ENCODE assay signal across 14 mouse cellular contexts in the genomic region with DNA sequence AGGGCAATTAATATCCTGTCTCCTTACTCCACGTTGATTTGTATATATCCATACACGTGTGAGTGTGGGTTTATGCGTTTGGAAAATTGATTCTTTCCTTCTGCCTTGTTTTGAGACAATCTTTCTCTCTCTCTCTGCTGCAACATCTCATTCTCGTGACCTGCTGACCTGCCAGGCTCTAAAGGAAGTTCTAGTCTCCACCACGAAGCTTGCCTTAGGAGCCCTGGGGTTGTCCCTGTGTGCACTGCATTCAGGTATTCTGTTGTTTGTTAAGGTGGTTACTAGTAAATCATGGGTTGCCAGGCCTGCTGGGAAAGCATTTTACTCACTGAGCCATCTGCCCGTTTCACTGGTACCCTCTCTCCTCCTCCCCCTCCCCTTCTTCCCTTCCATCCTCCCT. TPM values are rescaled to one million over a fixed set of nuclear protein-coding genes. Genes with fewer than 3 reads are reported as not detected.
DNase-seq lines count a peak whose midpoint lies in the region; ATAC-seq and TF ChIP-seq lines count a peak whose summit lies in the region.
"Had no signal": no experiment of that assay in that cellular context is flagged by ENCODE, and none has a peak within 500 bp of the region (broad histone marks: within the 10 kb centered on the region; RNA-seq: fewer than 3 reads in every experiment).

No protein-coding gene starts in this region.

- H3K27ac ChIP-seq in hindbrain, embryonic 10.5 days: peak overlapping the region; percentile 84
- H3K27ac ChIP-seq in hindbrain, embryonic 16.5 days (ENCODE audit: low read depth, low read length): no peak overlapping the region
- H3K27ac ChIP-seq in spleen, adult 2 months (ENCODE audit: insufficient read depth, low read length): peak overlapping the region; percentile 17; the same call in 1 of the 2 replicates
- peak overlapping the region; percentile 77 for H3K27ac ChIP-seq in forebrain, embryonic 13.5 days
- H3K27ac ChIP-seq: embryonic facial prominence, embryonic 15.5 days had no signal

- peaks cover 32% of the 10 kb centered on the region for H3K4me1 ChIP-seq in hindbrain, embryonic 10.5 days (replicated peaks)
- no peaks in the 10 kb centered on the region for H3K4me1 ChIP-seq in hindbrain, embryonic 16.5 days (ENCODE audit: control insufficient read depth, insufficient read depth, low read depth, low read length)
- H3K4me1 ChIP-seq in spleen, adult 2 months (ENCODE audit: control insufficient read depth, insufficient read depth, insufficient read length): peaks cover 22% of the 10 kb centered on the region; the same call in 1 of the 2 replicates
- peaks cover 12% of the 10 kb centered on the region for H3K4me1 ChIP-seq in forebrain, embryonic 13.5 days
- H3K4me1 ChIP-seq: embryonic facial prominence, embryonic 15.5 days had no signal

- no peak overlapping the region; the same call in 1 of the 2 replicates for H3K4me3 ChIP-seq in hindbrain, embryonic 10.5 days
- H3K4me3 ChIP-seq in hindbrain, embryonic 16.5 days (ENCODE audit: low read length): no peak overlapping the region
- H3K4me3 ChIP-seq in spleen, adult 2 months (ENCODE audit: extremely low read depth, insufficient read depth, insufficient read length): no peak overlapping the region
- H3K4me3 ChIP-seq in forebrain, embryonic 13.5 days: no peak overlapping the region
- H3K4me3 ChIP-seq: embryonic facial prominence, embryonic 15.5 days had no signal

- no peak for TF ChIP-seq CTCF in spleen, adult 2 months (IDR thresholded peaks at IDR 0.05; ENCODE audit: extremely low read depth, insufficient read depth, insufficient read length, insufficient replicate concordance)

- no peaks in the 10 kb centered on the region for H3K9me3 ChIP-seq in hindbrain, embryonic 10.5 days
- no peaks in the 10 kb centered on the region for H3K9me3 ChIP-seq in hindbrain, embryonic 16.5 days (ENCODE audit: control insufficient read depth, low read length)
- H3K9me3 ChIP-seq in forebrain, embryonic 13.5 days (replicated peaks): no peaks in the 10 kb centered on the region
- H3K9me3 ChIP-seq: embryonic facial prominence, embryonic 15.5 days had no signal

- no peak for TF ChIP-seq POLR2A in spleen, adult 2 months (IDR thresholded peaks at IDR 0.05; ENCODE audit: low read depth, low read length)

- 34% methylated on average over 6 of the region's 6 CpGs for WGBS in hindbrain, embryonic 10.5 days
- WGBS in hindbrain, embryonic 16.5 days: 26% methylated on average over 6 of the region's 6 CpGs
- WGBS in spleen, adult 2 months: 43% methylated on average over 6 of the region's 6 CpGs
- whole genome bisulfite sequencing in forebrain, embryonic 13.5 days: 42% methylated on average over 6 of the region's 6 CpGs

- no peaks in the 10 kb centered on the region for H3K27me3 ChIP-seq in hindbrain, embryonic 10.5 days (ENCODE audit: insufficient read depth, poor library complexity, severe bottlenecking)
- H3K27me3 ChIP-seq in hindbrain, embryonic 16.5 days (replicated peaks; ENCODE audit: control insufficient read depth, insufficient read depth, low read length): no peaks in the 10 kb centered on the region
- no peaks in the 10 kb centered on the region for H3K27me3 ChIP-seq in spleen, adult 2 months (ENCODE audit: control insufficient read depth, insufficient read depth, low read length)
- no peaks in the 10 kb centered on the region for H3K27me3 ChIP-seq in forebrain, embryonic 13.5 days
- H3K27me3 ChIP-seq: embryonic facial prominence, embryonic 15.5 days had no signal

- no peak for DNase-seq in hindbrain, embryonic 10.5 days (ENCODE audit: low spot score)
- DNase-seq in spleen, adult 2 months (ENCODE audit: low read depth in 1 of 2, low spot score in 2 of 2): no peak
- DNase-seq in spleen, postnatal 4 days (ENCODE audit: low spot score in 2 of 2): no peak
- no peak for DNase-seq in adrenal gland, postnatal 4 days (ENCODE audit: low spot score in 2 of 2)
- DNase-seq in cerebellum, adult 9-10 months: no peak
- DNase-seq: adrenal gland, postnatal 10 days; cerebellum, postnatal 14 days; heart, postnatal 14 days; kidney, adult 11 months; kidney, postnatal 14 days; right cerebral cortex, postnatal 25 days had no signal

- no peak overlapping the region for H3K4me2 ChIP-seq in hindbrain, embryonic 16.5 days (ENCODE audit: low read length)
- H3K4me2 ChIP-seq in forebrain, embryonic 13.5 days: no peak overlapping the region
- H3K4me2 ChIP-seq: embryonic facial prominence, embryonic 15.5 days had no signal

- no peak for ATAC-seq in hindbrain, embryonic 16.5 days
- no peak for ATAC-seq in forebrain, embryonic 13.5 days

- no peak overlapping the region for H3K9ac ChIP-seq in hindbrain, embryonic 16.5 days (ENCODE audit: low read depth, low read length)
- no peak overlapping the region for H3K9ac ChIP-seq in forebrain, embryonic 13.5 days
- H3K9ac ChIP-seq: embryonic facial prominence, embryonic 15.5 days had no signal

- no peaks in the 10 kb centered on the region for H3K36me3 ChIP-seq in hindbrain, embryonic 10.5 days
- no peaks in the 10 kb centered on the region for H3K36me3 ChIP-seq in hindbrain, embryonic 16.5 days (ENCODE audit: control insufficient read depth, insufficient read depth, low read length)
- no peaks in the 10 kb centered on the region for H3K36me3 ChIP-seq in spleen, adult 2 months (ENCODE audit: control insufficient read depth, insufficient read depth, low read length)
- no peaks in the 10 kb centered on the region for H3K36me3 ChIP-seq in forebrain, embryonic 13.5 days (ENCODE audit: poor library complexity, severe bottlenecking)
- H3K36me3 ChIP-seq: embryonic facial prominence, embryonic 15.5 days had no signal

RNA-seq across cellular contexts. Expression of gene Vps37b, which starts 4.3 kb away (rescaled TPM):
- polyA plus RNA-seq in hindbrain, embryonic 10.5 days (2016; fragmentation: Nextera tagmentation; extraction: Ambion mirVana): 57.5 and 71.8 TPM in 2 replicates
- polyA plus RNA-seq in hindbrain, embryonic 16.5 days (2015; fragmentation: Nextera tagmentation; extraction: Ambion mirVana): 70.9 and 81.1 TPM in 2 replicates
- 58.1 and 72.8 TPM in 2 replicates for polyA plus RNA-seq in spleen, adult 2 months (2012; rRNA removed)
- 86.5 and 92.2 TPM in 2 replicates for polyA plus RNA-seq in forebrain, embryonic 13.5 days (2015; fragmentation: Nextera tagmentation; extraction: Ambion mirVana)
- 10 to 100 TPM; 61.4 to 64.1 TPM for total RNA-seq in adrenal gland, postnatal 4 days (2021)

RNA-seq across cellular contexts. Expression of gene Abcb9, which starts 59.3 kb away (rescaled TPM):
- polyA plus RNA-seq in hindbrain, embryonic 10.5 days (2016; fragmentation: Nextera tagmentation; extraction: Ambion mirVana): 1.3 and 1.9 TPM in 2 replicates
- 27.2 and 28.1 TPM in 2 replicates for polyA plus RNA-seq in hindbrain, embryonic 16.5 days (2015; fragmentation: Nextera tagmentation; extraction: Ambion mirVana)
- 7.0 and 7.8 TPM in 2 replicates for polyA plus RNA-seq in spleen, adult 2 months (2012; rRNA removed)
- 5.8 and 6.1 TPM in 2 replicates for polyA plus RNA-seq in forebrain, embryonic 13.5 days (2015; fragmentation: Nextera tagmentation; extraction: Ambion mirVana)
- total RNA-seq in adrenal gland, postnatal 4 days (2021): 1 to 10 TPM; 5.8 to 7.2 TPM
